Mouse (Mus musculus) midbrain, embryonic 16.5 days (tissue): ENCODE results near the gene Riox1. TPM values are rescaled to one million over a fixed set of nuclear protein-coding genes. Genes with fewer than 3 reads are reported as not detected.

ENCODE experiments used
- ATAC-seq: fragments of 200-750 bp; cut with Nextera tagmentation; 2 replicates; pipeline ENCODE4 v1.8.0; 2017; ENCODE audit warnings: moderate TSS enrichment
- H3K27ac ChIP-seq: fragments of 300-500 bp; sonication (generic); 2 replicates; pipeline ENCODE4 v1.5.1; 2014; ENCODE audit warnings: mild to moderate bottlenecking, low read length, mixed read lengths
- H3K27me3 ChIP-seq: fragments of 300-500 bp; sonication (generic); 2 replicates; pipeline ENCODE4 v1.6.1; 2014; ENCODE audit warnings: low read depth, low read length, mixed read lengths; ENCODE audit not compliant: control insufficient read depth, insufficient read depth
- H3K36me3 ChIP-seq: fragments of 300-500 bp; sonication (generic); 2 replicates; pipeline ENCODE4 v1.6.1; 2014; ENCODE audit warnings: mild to moderate bottlenecking, low read length, moderate library complexity, mixed read lengths; ENCODE audit not compliant: control insufficient read depth, insufficient read depth
- H3K4me1 ChIP-seq: fragments of 300-500 bp; sonication (generic); 2 replicates; pipeline ENCODE4 v1.6.1; 2014; ENCODE audit warnings: mild to moderate bottlenecking, low read length, mixed read lengths; ENCODE audit not compliant: control insufficient read depth, insufficient read depth
- H3K4me2 ChIP-seq: fragments of 300-500 bp; sonication (generic); 2 replicates; pipeline ENCODE4 v1.6.1; 2014; ENCODE audit warnings: mild to moderate bottlenecking, low read length, mixed read lengths
- H3K4me3 ChIP-seq: fragments of 300-500 bp; sonication (generic); 2 replicates; pipeline ENCODE4 v1.5.1; 2014; ENCODE audit warnings: low read depth, mild to moderate bottlenecking, low read length, moderate library complexity, mixed read lengths
- H3K9ac ChIP-seq: fragments of 300-500 bp; sonication (generic); 2 replicates; pipeline ENCODE4 v1.6.1; 2014; ENCODE audit warnings: low read depth, low read length, mixed read lengths
- H3K9me3 ChIP-seq: fragments of 300-500 bp; sonication (generic); replicated peaks from 2 replicates; pipeline ENCODE4 v1.6.1; 2014; ENCODE audit warnings: mild to moderate bottlenecking, low read length, mixed read lengths; ENCODE audit not compliant: control insufficient read depth, poor library complexity, severe bottlenecking
- WGBS: fragments of 180-500 bp; shearing (Covaris S2); extraction: QIAGEN DNeasy Blood & Tissue Kit; methylation state at CpG from one replicate; pipeline ENCODE4 v1.1.7; 2014; 5-methylcytosine and 5-hydroxymethylcytosine counted together
- polyA plus RNA-seq: library from polyadenylated mRNA; unstranded; fragments of >200 nt; fragmentation: Nextera tagmentation; extraction: Ambion mirVana; gene quantifications from 2 replicates; pipeline ENCODE4 v1.2.1, GENCODE M21; 2015

The Riox1 gene
- polyA plus RNA-seq, 1 experiment from 2014 or later = 8.7 TPM

- Histone ChIP-seq H3K4me3 (no peak overlapping the region), H3K9ac (no peak overlapping the region), H3K9me3 (no peaks in the 10 kb centered on the region), H3K4me1 (no peaks in the 10 kb centered on the region), H3K27me3 (no peaks in the 10 kb centered on the region), H3K27ac (no peak overlapping the region), H3K4me2 (no peak overlapping the region), H3K36me3 (no peaks in the 10 kb centered on the region)
- no peak for ATAC-seq
- 91% methylated on average over 6 of the region's 7 CpGs for WGBS
Measured at GRCm38 (mm10) chr12:83965235-83965634, 14.8 kb downstream of the Riox1 start.

GRCm38 (mm10) chr12:83972117-83972516 lies 21.7 kb downstream of the Riox1 start:
- no peak overlapping the region for H3K27ac ChIP-seq
- H3K4me1 ChIP-seq = no peaks in the 10 kb centered on the region
- no peaks in the 10 kb centered on the region for H3K27me3 ChIP-seq
- WGBS = 80% methylated on average over 2 of the region's 2 CpGs
- no peak overlapping the region for H3K4me3 ChIP-seq
- no peak overlapping the region for H3K9ac ChIP-seq
- H3K36me3 ChIP-seq = no peaks in the 10 kb centered on the region
- H3K4me2 ChIP-seq = no peak overlapping the region
- H3K9me3 ChIP-seq = no peaks in the 10 kb centered on the region
- ATAC-seq = no peak

DNA sequence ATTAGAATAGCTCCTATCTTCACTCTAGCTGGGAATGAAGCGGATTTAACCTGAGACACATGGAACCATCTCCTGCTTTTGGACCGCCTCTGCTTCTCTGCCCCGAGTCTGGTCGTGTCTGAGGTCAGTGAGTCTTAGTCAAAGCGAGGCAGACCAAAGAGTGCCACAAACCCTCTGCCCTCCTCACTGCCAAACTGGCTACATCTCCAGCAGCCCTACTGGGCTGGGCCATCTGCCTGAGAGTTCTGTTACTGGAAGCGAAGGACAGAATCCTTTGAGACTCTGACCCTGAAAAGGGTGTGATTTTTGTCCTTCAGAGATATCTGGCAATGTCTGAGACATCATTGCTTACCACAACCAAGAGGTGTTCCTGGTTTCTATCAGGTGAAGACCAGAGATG lies 28.5 kb downstream of the Riox1 start:
- WGBS = 92% methylated on average over 6 of the region's 6 CpGs
- ATAC-seq = no peak
- H3K4me3 ChIP-seq = no peak overlapping the region
- H3K27ac ChIP-seq = no peak overlapping the region
- H3K9me3 ChIP-seq = no peaks in the 10 kb centered on the region
- no peaks in the 10 kb centered on the region for H3K27me3 ChIP-seq
- no peaks in the 10 kb centered on the region for H3K4me1 ChIP-seq
- H3K4me2 ChIP-seq = no peak overlapping the region
- no peaks in the 10 kb centered on the region for H3K36me3 ChIP-seq
- no peak overlapping the region for H3K9ac ChIP-seq

GRCm38 (mm10) chr12:83981615-83982014 lies 31.2 kb downstream of the Riox1 start:
- Histone ChIP-seq H3K36me3 (no peaks in the 10 kb centered on the region), H3K27ac (no peak overlapping the region), H3K4me3 (no peak overlapping the region), H3K4me1 (peaks cover under 1% of the 10 kb centered on the region; the same call in 1 of the 2 replicates), H3K9me3 (no peaks in the 10 kb centered on the region), H3K9ac (no peak overlapping the region), H3K4me2 (no peak overlapping the region), H3K27me3 (no peaks in the 10 kb centered on the region)
- ATAC-seq = no peak
- 91% methylated on average over 4 of the region's 4 CpGs for WGBS

- no peak within 1 kb of the TSS for H3K4me3 ChIP-seq
- H3K9ac ChIP-seq = no peak within 1 kb of the TSS
- no peak within 1 kb of the TSS for H3K4me2 ChIP-seq
- 63% methylated on average over 4 of the region's 4 CpGs for WGBS
- no peaks in the 10 kb centered on the region for H3K9me3 ChIP-seq
- H3K36me3 ChIP-seq = no peaks in the 10 kb centered on the region
- peaks cover 9% of the 10 kb centered on the region for H3K4me1 ChIP-seq
- ATAC-seq = no peak
- no peak within 1 kb of the TSS for H3K27ac ChIP-seq
- no peaks in the 10 kb centered on the region for H3K27me3 ChIP-seq
Measured at GRCm38 (mm10) chr12:83984752-83985151, 34.3 kb downstream of the Riox1 start, which contains the start of gene Heatr4. Gene Heatr4, minus strand, starts transcription at chr12:83984852.

GRCm38 (mm10) chr12:83987242-83987582 lies 36.8 kb downstream of the Riox1 start:
- Histone ChIP-seq H3K9ac (peak overlapping the region; percentile 70; the same call in 1 of the 2 replicates), H3K9me3 (no peaks in the 10 kb centered on the region), H3K4me3 (peak overlapping the region; percentile 54), H3K27me3 (no peaks in the 10 kb centered on the region), H3K36me3 (no peaks in the 10 kb centered on the region), H3K4me1 (peaks cover 9% of the 10 kb centered on the region), H3K27ac (peak overlapping the region; percentile 91), H3K4me2 (peak overlapping the region; percentile 69)
- 38% methylated on average over 8 of the region's 8 CpGs for WGBS
- no peak for ATAC-seq

- WGBS = under 1% methylated on average over 75 of the region's 80 CpGs
- peak within 1 kb of the TSS; percentile 70 for H3K9ac ChIP-seq
- ATAC-seq = peak; percentile 95
Measured at GRCm38 (mm10) chr12:83987583-83988441, 37.4 kb downstream of the Riox1 start, which contains the start of gene Acot2. Gene Acot2, plus strand, starts transcription at chr12:83987861.

DNA sequence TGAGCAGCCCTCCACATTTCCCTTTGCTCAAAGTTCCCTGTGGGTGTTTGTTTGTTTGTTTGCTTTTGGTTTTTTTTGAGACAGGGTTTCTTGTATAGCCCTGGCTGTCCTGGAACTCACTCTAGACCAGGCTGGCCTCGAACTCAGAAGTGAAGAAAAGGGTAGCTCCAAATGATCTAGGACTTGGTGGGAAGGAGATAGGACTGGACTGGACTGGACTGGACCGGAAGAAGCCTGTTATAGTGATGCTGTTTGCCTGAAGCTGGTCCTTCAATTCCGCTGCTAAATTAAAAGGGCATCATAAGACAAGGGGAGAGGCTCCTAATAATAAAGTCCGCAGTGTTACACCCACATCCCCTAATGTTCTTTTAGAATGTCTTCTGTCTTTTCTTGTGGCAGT lies 38.1 kb downstream of the Riox1 start:
- WGBS = 68% methylated on average over 4 of the region's 4 CpGs
- H3K4me2 ChIP-seq = peak overlapping the region; percentile 69
- no peak for ATAC-seq

More at GRCm38 (mm10) chr12:83987583-83988441, 37.4 kb downstream of the Riox1 start, which contains the start of gene Acot2:
- Histone ChIP-seq H3K4me3 (peak within 1 kb of the TSS; percentile 54), H3K9me3 (no peaks in the 10 kb centered on the region), H3K27me3 (no peaks in the 10 kb centered on the region), H3K27ac (peak within 1 kb of the TSS; percentile 91), H3K36me3 (no peaks in the 10 kb centered on the region), H3K4me2 (peak within 1 kb of the TSS; percentile 69), H3K4me1 (peaks cover 9% of the 10 kb centered on the region)

GRCm38 (mm10) chr12:83989378-83989777 lies 39.0 kb downstream of the Riox1 start:
- H3K4me2 ChIP-seq = no peak overlapping the region
- H3K4me1 ChIP-seq = peaks cover 9% of the 10 kb centered on the region
- no peak overlapping the region for H3K4me3 ChIP-seq
- H3K9me3 ChIP-seq = no peaks in the 10 kb centered on the region
- over 99% methylated on average over 4 of the region's 4 CpGs for WGBS
- no peaks in the 10 kb centered on the region for H3K36me3 ChIP-seq
- no peaks in the 10 kb centered on the region for H3K27me3 ChIP-seq
- ATAC-seq = no peak
- no peak overlapping the region for H3K27ac ChIP-seq
- no peak overlapping the region for H3K9ac ChIP-seq

More for the DNA sequence above, 38.1 kb downstream of the Riox1 start:
- Histone ChIP-seq H3K4me1 (peaks cover 9% of the 10 kb centered on the region), H3K4me3 (peak overlapping the region; percentile 54), H3K36me3 (no peaks in the 10 kb centered on the region), H3K9me3 (no peaks in the 10 kb centered on the region), H3K27ac (peak overlapping the region; percentile 91), H3K9ac (peak overlapping the region; percentile 70), H3K27me3 (no peaks in the 10 kb centered on the region)
